Mouse (Mus musculus): Measurements from ENCODE around the gene Myl6. TPM values are rescaled to one million over a fixed set of nuclear protein-coding genes. Genes with fewer than 3 reads are reported as not detected.
"Not testable (repeated sequence)": the region's sequence is repeated elsewhere in the genome, so short reads cannot be mapped to it uniquely, and the experiment has no call there.

Myl6 gene
- total RNA-seq, 4 experiments from 2014 or later: 202 to 251 (median 236) TPM

GRCm38 (mm10) chr10:128509831-128510230, 15.9 kb upstream of the Myl6 start:
- no peak for DNase-seq (ENCODE audit: low spot score)

GRCm38 (mm10) chr10:128509203-128509602, 15.3 kb upstream of the Myl6 start:
- DNase-seq (ENCODE audit: low spot score): no peak

- no peak for DNase-seq (ENCODE audit: low spot score)
Observed at GRCm38 (mm10) chr10:128508260-128508659, 14.3 kb upstream of the Myl6 start.

GRCm38 (mm10) chr10:128505974-128506373, 12.0 kb upstream of the Myl6 start:
- no peak for DNase-seq (ENCODE audit: low spot score)

- DNase-seq (ENCODE audit: low spot score): not testable (repeated sequence)
Observed at GRCm38 (mm10) chr10:128505371-128505667, 11.4 kb upstream of the Myl6 start.

- no peak for DNase-seq (ENCODE audit: low spot score)
Observed at GRCm38 (mm10) chr10:128504641-128505370, 10.9 kb upstream of the Myl6 start.

- DNase-seq (ENCODE audit: low spot score): no peak
Observed at GRCm38 (mm10) chr10:128504012-128504411, 10.1 kb upstream of the Myl6 start.

GRCm38 (mm10) chr10:128503532-128503931, 9.6 kb upstream of the Myl6 start:
- no peak for DNase-seq (ENCODE audit: low spot score)

GRCm38 (mm10) chr10:128502341-128502740, 8.4 kb upstream of the Myl6 start:
- peak; percentile 57 for DNase-seq (ENCODE audit: low spot score)

- peak; percentile 71 for DNase-seq (ENCODE audit: low spot score)
Observed at GRCm38 (mm10) chr10:128499116-128499671, 5.2 kb upstream of the Myl6 start.

GRCm38 (mm10) chr10:128498590-128498989, 4.6 kb upstream of the Myl6 start, which contains the start of gene Myl6b:
Gene Myl6b, minus strand, starts transcription at chr10:128498685.
- DNase-seq (ENCODE audit: low spot score): peak; percentile 97

GRCm38 (mm10) chr10:128497134-128497737, 3.3 kb upstream of the Myl6 start:
- DNase-seq (ENCODE audit: low spot score): no peak

GRCm38 (mm10) chr10:128496509-128497077, 2.6 kb upstream of the Myl6 start:
- no peak for DNase-seq (ENCODE audit: low spot score)

GRCm38 (mm10) chr10:128495903-128496302, 2.0 kb upstream of the Myl6 start:
- DNase-seq (ENCODE audit: low spot score): no peak

GRCm38 (mm10) chr10:128495270-128495669, 1.3 kb upstream of the Myl6 start:
- DNase-seq (ENCODE audit: low spot score): no peak

GRCm38 (mm10) chr10:128494667-128495245, 811 bp upstream of the Myl6 start:
- no peak for DNase-seq (ENCODE audit: low spot score)

GRCm38 (mm10) chr10:128493319-128493694, 638 bp downstream of the Myl6 start:
- DNase-seq (ENCODE audit: low spot score): no peak

GRCm38 (mm10) chr10:128492633-128493311, 1.2 kb downstream of the Myl6 start:
- DNase-seq (ENCODE audit: low spot score): peak; percentile 79

- not testable (repeated sequence) for DNase-seq (ENCODE audit: low spot score)
Observed at GRCm38 (mm10) chr10:128492051-128492450, 1.9 kb downstream of the Myl6 start.

GRCm38 (mm10) chr10:128491495-128491894, 2.5 kb downstream of the Myl6 start:
- DNase-seq (ENCODE audit: low spot score): no peak

GRCm38 (mm10) chr10:128490912-128491311, 3.0 kb downstream of the Myl6 start:
- no peak for DNase-seq (ENCODE audit: low spot score)

- no peak for DNase-seq (ENCODE audit: low spot score)
Observed at GRCm38 (mm10) chr10:128490232-128490631, 3.7 kb downstream of the Myl6 start.

Data from heart, adult 8-10 months (tissue).